Mouse (Mus musculus): Measurements from ENCODE around the gene Rab11fip3. TPM values are rescaled to one million over a fixed set of nuclear protein-coding genes. Genes with fewer than 3 reads are reported as not detected.
"Not testable (repeated sequence)": the region's sequence is repeated elsewhere in the genome, so short reads cannot be mapped to it uniquely, and the experiment has no call there.

Gene Rab11fip3
- total RNA-seq, 2 experiments from 2014 or later = 17.8 to 28.5 TPM

- no peak for DNase-seq (ENCODE audit: low spot score in 2 of 2)
Measured at GRCm38 (mm10) chr17:26042599-26043248, 26.6 kb downstream of the Rab11fip3 start.

- peak; percentile 14 to 19 for DNase-seq (ENCODE audit: low spot score in 2 of 2)
Measured at GRCm38 (mm10) chr17:26041111-26041802, 28.1 kb downstream of the Rab11fip3 start.

- DNase-seq (ENCODE audit: low spot score in 2 of 2) = not testable (repeated sequence)
Measured at GRCm38 (mm10) chr17:26040711-26041110, 28.6 kb downstream of the Rab11fip3 start.

- no peak for DNase-seq (ENCODE audit: low spot score in 2 of 2)
Measured at GRCm38 (mm10) chr17:26032037-26032436, 37.3 kb downstream of the Rab11fip3 start.

- no peak for DNase-seq (ENCODE audit: low spot score in 2 of 2)
Measured at GRCm38 (mm10) chr17:26031583-26031982, 37.8 kb downstream of the Rab11fip3 start.

- DNase-seq (ENCODE audit: low spot score in 2 of 2) = no peak
Measured at GRCm38 (mm10) chr17:26028261-26028660, 41.1 kb downstream of the Rab11fip3 start.

GRCm38 (mm10) chr17:26024674-26025073, 44.7 kb downstream of the Rab11fip3 start:
- no peak for DNase-seq (ENCODE audit: low spot score in 2 of 2)

- no peak for DNase-seq (ENCODE audit: low spot score in 2 of 2)
Measured at GRCm38 (mm10) chr17:26023966-26024365, 45.4 kb downstream of the Rab11fip3 start.

- no peak for DNase-seq (ENCODE audit: low spot score in 2 of 2)
Measured at GRCm38 (mm10) chr17:26023181-26023580, 46.2 kb downstream of the Rab11fip3 start.

GRCm38 (mm10) chr17:26021728-26022341, 47.5 kb downstream of the Rab11fip3 start:
- no peak for DNase-seq (ENCODE audit: low spot score in 2 of 2)

GRCm38 (mm10) chr17:26020848-26021347, 48.5 kb downstream of the Rab11fip3 start:
- DNase-seq (ENCODE audit: low spot score in 2 of 2) = no peak

- DNase-seq (ENCODE audit: low spot score in 2 of 2) = no peak
Measured at GRCm38 (mm10) chr17:26018388-26018787, 51.0 kb downstream of the Rab11fip3 start.

GRCm38 (mm10) chr17:26017949-26018348, 51.4 kb downstream of the Rab11fip3 start:
- no peak for DNase-seq (ENCODE audit: low spot score in 2 of 2)

- DNase-seq (ENCODE audit: low spot score in 2 of 2) = no peak
Measured at GRCm38 (mm10) chr17:26017021-26017420, 52.3 kb downstream of the Rab11fip3 start.

GRCm38 (mm10) chr17:26013711-26014110, 55.6 kb downstream of the Rab11fip3 start:
- no peak for DNase-seq (ENCODE audit: low spot score in 2 of 2)

GRCm38 (mm10) chr17:26011841-26012460, 57.4 kb downstream of the Rab11fip3 start:
- DNase-seq (ENCODE audit: low spot score in 2 of 2) = peak; percentile 38 to 47

- DNase-seq (ENCODE audit: low spot score in 2 of 2) = peak in 1 of 2 experiments; percentile 56
Measured at GRCm38 (mm10) chr17:26009540-26009939, 59.8 kb downstream of the Rab11fip3 start.

- DNase-seq (ENCODE audit: low spot score in 2 of 2) = no peak
Measured at GRCm38 (mm10) chr17:26008787-26009186, 60.6 kb downstream of the Rab11fip3 start.

GRCm38 (mm10) chr17:26008331-26008730, 61.0 kb downstream of the Rab11fip3 start:
- DNase-seq (ENCODE audit: low spot score in 2 of 2) = no peak

- DNase-seq (ENCODE audit: low spot score in 2 of 2) = no peak
Measured at GRCm38 (mm10) chr17:26007646-26008045, 61.7 kb downstream of the Rab11fip3 start.

- no peak for DNase-seq (ENCODE audit: low spot score in 2 of 2)
Measured at GRCm38 (mm10) chr17:26005731-26006450, 63.5 kb downstream of the Rab11fip3 start.
